Mouse (Mus musculus): ENCODE data around the gene Ankrd23. TPM values are rescaled to one million over a fixed set of nuclear protein-coding genes. Genes with fewer than 3 reads are reported as not detected.

Ankrd23 gene
- total RNA-seq, 4 experiments from 2014 or later: 3.9 to 6.0 (median 5.0) TPM

DNA sequence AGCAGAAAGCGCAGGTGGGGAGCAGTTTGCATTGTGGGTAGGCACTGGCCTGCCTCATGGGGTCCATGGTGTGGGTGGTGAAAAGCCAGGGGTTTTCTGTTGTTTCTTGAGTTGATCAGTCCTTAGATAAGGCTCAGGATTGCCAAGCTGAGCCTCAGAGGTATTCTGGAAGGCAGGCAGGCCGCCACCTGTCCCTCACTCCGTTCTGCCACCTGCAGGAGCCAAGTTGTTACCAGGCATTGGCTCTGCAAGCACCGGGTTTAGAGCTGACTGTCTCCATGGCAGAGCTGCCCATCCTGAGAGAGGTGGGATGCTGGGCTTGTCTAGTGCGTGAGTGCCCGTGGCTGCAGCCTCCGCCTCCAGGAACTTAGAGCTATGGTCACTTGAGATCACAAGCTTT, 14.5 kb downstream of the Ankrd23 start:
- DNase-seq (ENCODE audit: low spot score in 2 of 2): no peak

DNA sequence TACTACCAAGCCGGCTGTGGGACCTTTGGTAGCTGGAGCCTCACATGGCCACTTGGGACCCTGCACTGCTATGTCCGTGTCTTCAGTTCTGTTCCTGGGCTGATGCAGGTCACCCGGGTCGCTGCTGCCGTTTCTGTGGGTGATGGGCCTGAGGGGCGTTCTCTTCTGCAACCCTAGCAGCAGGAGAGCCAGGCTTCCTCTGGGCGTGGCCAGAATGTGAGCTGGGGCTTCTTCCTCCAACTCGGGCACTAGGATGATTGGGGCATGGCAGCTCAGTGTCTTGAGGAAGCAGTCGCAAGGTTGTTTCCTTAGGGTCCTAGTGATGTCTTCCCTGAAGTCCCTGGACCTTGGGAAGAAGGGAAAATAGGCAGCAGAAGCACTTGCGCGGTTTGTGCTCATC, 17.1 kb downstream of the Ankrd23 start:
- DNase-seq (ENCODE audit: low spot score in 2 of 2): no peak

DNA sequence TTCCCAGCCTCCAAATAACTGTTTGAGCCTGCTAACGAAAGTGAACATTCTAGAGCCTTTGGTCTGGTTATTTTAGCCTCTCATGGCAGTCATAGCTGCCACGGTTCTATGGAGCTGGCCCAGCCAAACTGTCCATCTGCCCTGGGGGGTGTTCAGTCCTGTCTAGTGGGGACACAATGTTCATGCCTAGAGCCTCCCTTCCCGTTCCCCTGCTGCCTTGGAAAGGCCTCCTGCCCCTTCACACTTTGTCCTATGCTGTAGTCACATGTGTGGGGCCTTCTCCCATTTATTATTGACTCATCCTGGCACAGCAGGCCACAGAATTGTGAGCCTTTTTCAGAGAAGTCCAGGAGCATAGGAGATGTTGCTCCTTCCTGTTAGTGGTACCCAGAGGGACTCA, 18.4 kb downstream of the Ankrd23 start:
- DNase-seq (ENCODE audit: low spot score in 2 of 2): no peak

DNA sequence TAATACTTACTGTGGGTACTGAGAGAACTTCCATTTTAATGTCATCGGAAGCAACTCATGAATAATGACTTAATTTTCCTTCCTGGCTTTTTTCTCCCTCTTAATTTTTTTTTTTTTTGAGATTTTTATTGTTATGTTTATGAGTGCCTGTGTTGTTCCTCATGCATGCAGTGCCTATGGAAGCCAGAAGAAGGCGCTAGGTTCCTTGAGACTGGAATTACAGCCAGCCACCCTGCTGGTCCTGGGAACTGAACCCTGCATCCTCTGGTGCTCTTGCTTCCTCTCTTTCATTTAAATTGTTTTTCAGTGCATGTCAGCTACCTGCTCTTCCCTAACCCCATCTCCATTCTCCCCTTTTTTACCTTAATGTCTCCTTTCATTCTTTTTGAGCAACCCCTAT, 23.0 kb downstream of the Ankrd23 start:
- no peak for DNase-seq (ENCODE audit: low spot score in 2 of 2)

DNA sequence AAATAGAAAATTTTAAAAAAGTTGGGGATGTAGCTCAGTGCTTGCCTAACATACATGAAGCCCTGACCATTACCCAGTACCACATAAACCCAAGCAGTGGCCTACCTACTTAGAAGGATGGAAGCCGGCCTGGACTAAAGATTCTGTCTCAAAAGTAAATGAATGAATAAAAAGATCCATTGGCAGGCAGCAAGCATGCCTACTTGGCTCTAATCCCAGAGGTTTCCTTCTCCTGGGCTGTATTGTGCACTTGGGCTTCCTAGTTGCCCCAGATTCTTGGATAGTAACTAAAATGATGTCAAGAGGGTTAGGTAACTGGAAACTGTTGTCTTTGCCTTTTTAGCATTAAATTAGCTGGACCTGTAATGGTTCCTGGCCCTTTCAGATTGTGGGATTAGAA, 23.4 kb downstream of the Ankrd23 start:
- DNase-seq (ENCODE audit: low spot score in 2 of 2): no peak

DNA sequence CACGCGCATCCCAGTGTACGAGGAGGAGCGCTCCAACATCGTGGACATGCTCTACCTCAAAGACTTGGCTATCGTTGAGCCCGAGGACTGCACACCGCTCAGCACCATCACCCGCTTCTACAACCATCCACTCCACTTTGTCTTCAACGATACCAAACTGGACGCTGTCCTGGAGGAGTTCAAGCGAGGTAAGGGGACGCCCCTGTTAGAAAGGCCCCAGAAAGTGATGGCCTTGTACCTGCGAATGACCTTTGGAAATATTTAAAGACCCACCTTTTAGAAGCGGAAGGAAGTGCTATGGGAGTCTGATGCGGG, 23.8 kb downstream of the Ankrd23 start:
- no peak for DNase-seq (ENCODE audit: low spot score in 2 of 2)

DNA sequence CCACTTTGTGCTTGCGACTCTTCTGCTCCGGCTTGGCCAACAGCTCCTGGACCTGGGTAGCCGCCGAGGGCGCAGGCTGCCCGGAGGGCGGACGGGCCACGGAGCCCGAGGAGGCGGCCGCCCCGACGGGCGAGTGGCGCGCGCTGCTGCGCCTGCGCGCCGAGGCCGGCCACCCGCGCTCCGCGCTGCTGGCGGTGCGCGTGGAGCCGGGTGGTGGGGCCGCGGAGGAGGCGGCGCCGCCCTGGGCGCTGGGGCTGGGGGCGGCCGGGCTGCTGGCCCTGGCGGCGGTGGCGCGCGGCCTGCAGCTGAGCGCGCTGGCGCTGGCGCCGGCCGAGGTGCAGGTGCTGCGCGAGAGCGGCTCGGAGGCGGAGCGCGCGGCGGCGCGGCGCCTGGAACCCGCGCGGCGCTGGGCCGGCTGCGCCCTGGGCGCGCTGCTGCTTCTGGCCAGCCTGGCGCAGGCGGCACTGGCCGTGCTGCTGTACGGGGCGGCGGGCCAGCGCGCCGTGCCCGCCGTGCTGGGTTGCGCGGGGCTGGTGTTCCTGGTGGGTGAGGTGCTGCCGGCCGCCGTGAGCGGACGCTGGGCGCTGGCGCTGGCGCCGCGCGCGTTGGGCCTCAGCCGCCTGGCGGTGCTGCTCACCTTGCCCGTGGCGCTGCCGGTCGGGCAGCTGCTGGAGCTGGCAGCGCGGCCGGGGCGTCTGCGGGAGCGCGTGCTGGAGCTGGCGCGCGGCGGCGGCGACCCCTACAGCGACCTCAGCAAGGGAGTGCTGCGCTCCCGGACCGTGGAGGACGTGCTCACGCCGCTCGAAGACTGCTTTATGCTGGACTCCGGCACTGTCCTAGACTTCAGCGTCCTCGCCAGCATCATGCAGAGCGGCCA, 24.4 kb downstream of the Ankrd23 start:
- DNase-seq (ENCODE audit: low spot score in 2 of 2): peak; percentile 31 to 60

DNA sequence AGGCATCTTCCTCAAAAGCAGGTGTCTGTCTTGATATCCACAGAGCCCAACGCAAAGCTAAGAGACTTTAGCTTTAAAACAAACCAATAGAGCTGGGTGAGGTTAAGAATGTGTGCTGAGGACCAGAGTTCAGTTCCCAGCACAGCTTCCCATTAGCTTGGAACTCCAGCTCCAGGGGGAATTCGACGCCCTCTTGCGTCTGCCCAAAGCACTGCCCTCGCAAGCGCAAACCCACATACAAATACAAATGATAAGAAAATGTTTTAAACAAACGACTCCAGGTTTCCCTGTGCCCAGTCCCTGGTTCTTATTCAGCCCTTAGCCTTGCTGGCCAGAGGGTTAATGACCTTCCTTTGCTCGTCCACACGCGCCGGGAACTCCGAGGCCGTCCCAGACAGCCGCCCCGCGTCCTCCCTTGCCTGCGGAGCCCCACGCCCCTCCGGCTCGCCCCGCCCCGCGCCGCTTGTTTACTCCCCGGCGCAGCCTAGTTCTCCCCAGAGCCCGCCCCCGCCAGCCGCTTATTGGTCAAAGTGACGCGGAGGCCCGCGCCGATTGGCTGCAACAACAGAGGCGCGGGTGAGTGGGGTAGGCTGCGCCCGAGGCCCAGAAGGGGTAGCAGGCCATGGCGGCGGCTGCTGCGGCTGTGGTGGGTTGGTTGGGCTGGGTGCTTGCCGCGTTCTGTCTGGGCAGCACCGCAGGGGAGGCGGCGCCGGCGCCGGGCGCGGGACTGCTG, 25.2 kb downstream of the Ankrd23 start, which contains the start of gene Cnnm3:
TSS of gene Cnnm3 (plus strand) at position 579 of the 733 bp plus-strand sequence.
- peak; percentile 98 to 99 for DNase-seq (ENCODE audit: low spot score in 2 of 2)

DNA sequence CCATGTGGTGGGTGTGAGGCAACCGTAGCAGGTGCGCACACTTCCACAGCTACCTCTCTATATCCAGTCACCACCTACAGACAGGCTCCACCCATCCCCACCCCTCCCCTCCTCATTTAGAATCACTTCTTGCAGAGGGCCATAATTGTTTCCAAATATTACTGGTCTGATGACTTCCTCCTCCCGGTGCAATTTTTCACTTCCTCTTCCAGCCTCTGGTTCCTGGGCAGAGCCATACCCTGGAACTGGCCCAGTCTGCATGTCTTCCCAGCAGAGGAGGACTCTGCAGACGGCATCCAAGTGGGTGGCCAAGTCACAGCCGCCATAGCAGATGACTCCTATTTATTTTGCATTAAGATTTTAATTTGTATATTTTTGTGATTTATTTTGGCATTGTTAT, 28.4 kb downstream of the Ankrd23 start:
- no peak for DNase-seq (ENCODE audit: low spot score in 2 of 2)

DNA sequence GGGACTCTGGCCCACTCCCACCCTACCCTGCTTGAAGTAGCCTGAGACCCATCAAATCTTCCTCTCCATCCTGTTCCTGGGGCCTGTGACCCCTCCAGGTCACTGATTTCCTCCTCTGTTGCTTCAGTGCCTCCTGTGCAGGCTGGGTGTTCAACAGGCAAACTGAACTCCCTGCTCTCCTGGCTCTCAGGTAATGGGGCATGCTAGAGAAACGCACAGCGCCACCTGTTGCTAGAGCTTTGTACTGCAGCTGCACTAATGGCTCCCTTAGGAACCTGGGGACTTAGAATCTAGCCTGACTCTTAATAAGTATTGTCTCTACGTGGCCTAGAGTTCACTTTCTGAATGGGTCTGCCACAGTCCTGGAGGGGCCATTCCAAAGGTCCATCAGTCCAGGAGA, 35.4 kb downstream of the Ankrd23 start:
- peak in 1 of 2 experiments; percentile 74 for DNase-seq (ENCODE audit: low spot score in 2 of 2)

DNA sequence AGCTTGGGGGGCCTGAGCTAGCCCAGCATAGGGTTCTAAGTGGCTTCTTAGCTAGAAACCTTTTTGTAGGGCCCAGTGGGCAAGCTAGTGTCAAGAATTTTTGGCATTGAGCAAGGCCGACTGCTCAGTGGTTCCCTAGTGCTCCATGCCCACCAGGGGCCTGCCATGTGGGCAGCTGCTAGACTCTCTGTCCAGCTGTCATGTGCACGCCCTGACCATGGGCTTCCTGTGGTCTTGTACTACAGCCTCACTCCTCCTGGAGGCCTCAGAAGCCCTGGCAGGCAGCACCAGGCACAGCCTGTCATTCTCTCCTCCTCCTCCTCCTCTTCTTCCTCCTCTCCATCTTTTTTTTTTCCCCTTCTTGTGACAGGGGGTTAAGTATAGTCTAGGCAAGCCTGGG, 39.4 kb downstream of the Ankrd23 start:
- DNase-seq (ENCODE audit: low spot score in 2 of 2): no peak

DNA sequence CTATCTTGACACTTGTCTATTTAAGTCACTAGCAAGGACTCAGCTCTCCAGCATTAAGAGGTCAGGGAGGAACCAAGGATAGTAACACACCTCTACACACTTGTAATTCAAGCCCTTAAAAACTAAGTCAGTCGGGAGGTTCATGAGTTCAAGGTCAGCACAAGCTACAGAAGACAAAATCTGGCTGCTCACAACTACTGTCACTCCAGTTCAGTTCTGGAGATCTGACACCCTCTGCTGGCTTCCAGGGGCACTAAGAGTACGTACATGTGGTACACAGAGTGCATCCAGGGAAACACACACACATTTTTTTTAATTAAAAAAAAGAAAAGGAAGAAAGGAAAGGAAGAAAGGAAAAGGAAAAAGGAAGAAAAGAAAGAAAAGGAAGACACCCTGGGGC, 40.0 kb downstream of the Ankrd23 start:
- no peak for DNase-seq (ENCODE audit: low spot score in 2 of 2)

DNA sequence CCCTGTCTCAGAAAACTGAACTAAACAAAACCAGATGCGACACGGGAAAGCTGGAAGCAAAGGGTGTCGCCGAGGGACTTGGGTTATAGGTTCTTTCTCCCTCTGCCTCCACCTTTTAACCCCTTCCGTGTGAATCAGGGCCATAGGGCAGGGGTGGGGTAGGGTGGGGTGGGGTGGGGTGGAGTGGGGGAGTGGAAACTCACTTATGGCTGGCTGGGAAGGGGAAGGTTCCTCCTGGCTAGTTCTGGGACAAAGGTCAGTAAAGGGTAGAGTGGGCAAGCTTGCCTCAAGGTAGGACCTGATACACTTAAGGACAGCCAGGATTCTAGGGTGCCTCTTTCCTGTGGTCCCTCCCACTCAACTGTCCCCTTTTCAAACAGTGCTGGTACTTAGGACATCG, 43.4 kb downstream of the Ankrd23 start:
- DNase-seq (ENCODE audit: low spot score in 2 of 2): no peak

DNA sequence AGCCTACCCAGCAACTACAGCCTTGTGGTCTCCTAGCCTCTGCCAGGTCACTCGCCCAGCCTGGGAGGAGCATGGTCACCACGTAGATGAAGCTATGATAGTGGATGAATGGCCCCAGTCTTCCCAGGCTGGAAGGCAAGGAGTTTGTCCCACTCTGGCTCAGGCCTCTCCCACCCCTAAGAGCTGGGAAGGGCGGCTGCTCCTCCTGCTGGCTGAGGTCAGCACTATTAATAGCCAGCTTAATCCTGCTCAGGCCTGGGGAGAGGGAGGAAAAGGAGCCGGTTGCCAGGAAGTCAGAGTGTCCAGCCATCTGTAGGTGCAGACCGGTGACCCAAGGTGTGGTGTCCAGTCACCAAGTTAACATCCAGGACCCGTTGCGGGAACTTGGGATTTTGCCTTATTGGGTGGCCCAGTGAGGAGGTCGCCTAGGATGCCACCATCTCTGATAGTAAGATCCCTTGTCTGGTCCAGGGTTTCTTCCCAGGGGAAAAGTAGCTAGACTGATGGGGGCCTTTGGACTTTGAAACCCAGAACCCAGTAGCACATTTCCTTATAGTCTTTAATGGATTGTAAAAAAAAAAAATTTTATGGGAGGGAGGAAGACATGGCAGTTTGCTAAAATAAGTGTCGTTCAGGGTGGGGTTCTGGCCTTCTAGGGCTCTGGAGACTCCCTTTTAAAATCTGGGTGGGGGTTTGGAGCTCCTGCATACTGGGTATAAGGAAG, 44.1 kb downstream of the Ankrd23 start:
- DNase-seq (ENCODE audit: low spot score in 2 of 2): no peak

DNA sequence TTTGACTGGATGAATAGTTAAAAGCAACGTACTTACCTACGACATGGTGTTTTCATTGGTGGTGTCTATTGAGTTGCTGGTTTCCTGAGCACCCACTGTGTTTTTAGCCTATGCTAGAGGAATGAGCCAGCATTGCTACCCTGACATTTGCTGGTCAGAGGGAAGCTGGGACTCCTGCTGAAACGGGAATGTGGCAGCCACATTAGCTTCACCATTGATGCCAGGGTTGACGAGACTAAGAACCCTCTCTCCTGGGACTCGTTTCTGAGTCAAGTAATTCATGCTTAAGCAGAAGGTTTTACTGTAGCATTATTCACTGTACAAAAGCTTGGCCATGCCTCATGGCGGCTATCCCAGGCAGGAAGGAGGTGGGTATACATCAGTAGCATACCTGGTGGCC, 47.0 kb downstream of the Ankrd23 start:
- no peak for DNase-seq (ENCODE audit: low spot score in 2 of 2)

DNA sequence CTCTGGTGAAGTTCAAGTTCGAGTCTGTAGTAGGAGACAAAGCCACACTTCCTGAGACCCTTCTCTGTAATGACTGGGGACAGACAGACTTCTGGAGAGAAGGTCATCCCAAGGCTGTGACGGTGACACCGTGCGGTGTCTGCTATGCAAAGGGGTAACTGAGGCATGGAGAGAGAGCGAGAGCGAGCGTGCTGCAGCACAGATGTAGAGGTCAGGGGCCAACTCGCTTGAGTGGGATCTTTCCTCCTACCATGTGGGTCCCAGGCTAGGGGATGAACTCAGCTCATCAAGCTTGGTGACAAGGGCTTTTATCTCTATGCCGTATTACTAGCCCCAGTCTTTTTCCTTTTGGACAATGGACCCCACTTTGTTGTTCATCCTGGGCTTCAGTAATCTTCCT, 49.6 kb downstream of the Ankrd23 start:
- DNase-seq (ENCODE audit: low spot score in 2 of 2): no peak

DNA sequence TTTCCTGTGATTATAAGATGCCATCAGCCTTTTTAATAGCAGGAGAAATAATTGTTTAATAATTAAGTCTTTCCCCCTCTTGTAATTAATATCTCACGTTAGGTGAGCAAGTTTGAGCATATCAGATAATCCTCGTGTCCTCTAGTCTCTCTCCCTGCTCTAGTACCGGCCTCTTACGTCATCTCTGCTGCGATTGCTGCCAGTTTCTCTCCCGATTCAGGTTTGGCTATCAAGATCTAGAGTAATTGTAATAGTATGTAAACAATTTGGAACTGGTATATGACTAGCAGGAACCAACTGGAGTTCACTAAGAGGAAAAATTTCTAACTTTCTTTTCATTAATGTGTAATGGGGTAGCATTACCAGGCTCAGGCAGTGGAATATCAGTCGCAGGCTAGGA, 51.6 kb downstream of the Ankrd23 start:
- no peak for DNase-seq (ENCODE audit: low spot score in 2 of 2)

DNA sequence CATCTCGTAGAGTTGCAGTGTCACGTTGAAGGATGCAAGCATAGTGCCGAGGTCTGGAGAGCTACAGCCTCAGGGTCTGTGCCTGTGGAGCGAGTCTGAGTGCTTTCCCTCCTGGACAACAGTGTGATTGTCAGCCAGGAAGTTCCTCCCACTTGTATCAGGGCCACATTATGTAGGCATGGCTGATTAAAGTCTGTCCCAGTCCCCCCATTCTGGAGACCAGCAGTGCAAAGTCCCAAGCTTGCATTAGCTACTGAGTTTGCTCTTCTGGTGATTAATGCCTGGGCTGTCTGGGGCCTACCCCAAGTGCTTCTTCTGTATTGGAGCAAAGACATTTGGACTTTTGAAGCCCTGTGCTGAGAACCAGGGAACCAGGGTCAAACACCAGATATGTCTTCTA, 52.9 kb downstream of the Ankrd23 start:
- DNase-seq (ENCODE audit: low spot score in 2 of 2): no peak

Measured in left cerebral cortex, adult 8-10 months (tissue).